Mouse (Mus musculus) frontal cortex, adult 2 months (tissue): ENCODE data around the gene Myl10. TPM values are rescaled to one million over a fixed set of nuclear protein-coding genes. Genes with fewer than 3 reads are reported as not detected.
"Not testable (repeated sequence)": the region's sequence is repeated elsewhere in the genome, so short reads cannot be mapped to it uniquely, and the experiment has no call there.

Source experiments
- DNase-seq, 2 experiments: peaks; one replicate each; pipeline ENCODE4 v3.0.0; 2022; ENCODE audit warnings: low spot score in 1 of 2; ENCODE audit errors: extremely low spot score in 1 of 2
- polyA plus RNA-seq: library from polyadenylated mRNA; depleted of rRNA; stranded (reverse); fragments of >200 nt; gene quantifications from 2 replicates; pipeline ENCODE4 v1.2.3, GENCODE M21; 2012; rRNA removed

Gene Myl10
- not detected in 2 replicates for polyA plus RNA-seq

DNA sequence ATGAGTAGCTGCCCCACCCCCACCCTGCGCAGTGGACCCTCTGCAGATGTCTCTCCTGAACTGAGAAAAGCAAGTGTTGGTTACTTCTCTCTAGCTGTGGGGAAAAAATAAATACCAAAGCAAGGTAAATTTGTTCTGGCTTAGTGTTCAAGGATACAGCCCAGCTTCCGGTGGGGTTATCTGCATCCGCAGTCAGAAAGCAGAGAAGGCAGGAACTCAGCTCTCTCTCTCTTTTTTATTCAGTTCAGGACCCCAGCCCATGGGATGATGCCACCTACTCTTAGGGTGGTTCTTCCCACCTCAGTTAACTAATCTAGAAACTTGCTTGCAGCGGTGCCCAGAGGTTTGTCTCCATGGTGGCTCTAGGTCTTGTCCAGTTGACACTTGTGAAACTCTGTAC, at the start of gene Myl10:
Gene Myl10 (plus strand): TSS at position 363 of the 400 bp plus-strand sequence.
- no peak for DNase-seq

DNA sequence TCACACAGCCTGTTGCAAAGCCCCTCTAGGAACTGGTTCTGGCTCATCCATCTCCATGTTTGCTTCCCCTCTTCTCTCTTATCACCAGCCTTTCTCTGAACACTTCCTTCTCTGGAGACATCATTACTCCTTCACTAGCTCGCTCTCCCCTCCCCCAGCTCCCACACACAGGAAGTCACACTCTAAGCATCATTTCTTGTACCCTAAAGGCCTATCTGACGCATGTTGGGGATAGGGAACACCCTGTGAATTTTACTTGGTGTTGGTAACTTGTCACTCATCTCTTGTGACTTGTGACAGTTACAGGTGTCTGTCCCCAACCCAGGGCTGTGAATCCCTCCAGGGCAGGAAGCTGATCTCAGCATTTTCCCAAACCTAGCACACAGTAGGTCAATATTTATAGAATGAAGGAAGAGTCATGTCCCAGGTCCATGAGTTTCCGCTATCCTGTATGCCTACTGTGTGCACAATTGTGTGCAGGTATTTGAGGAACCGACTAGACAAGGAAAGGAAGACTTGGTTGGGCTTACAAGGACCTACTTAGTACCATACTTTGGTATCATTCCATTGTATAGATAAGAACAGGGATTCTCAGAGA, 46.1 kb upstream of the Myl10 start:
- no peak for DNase-seq

DNA sequence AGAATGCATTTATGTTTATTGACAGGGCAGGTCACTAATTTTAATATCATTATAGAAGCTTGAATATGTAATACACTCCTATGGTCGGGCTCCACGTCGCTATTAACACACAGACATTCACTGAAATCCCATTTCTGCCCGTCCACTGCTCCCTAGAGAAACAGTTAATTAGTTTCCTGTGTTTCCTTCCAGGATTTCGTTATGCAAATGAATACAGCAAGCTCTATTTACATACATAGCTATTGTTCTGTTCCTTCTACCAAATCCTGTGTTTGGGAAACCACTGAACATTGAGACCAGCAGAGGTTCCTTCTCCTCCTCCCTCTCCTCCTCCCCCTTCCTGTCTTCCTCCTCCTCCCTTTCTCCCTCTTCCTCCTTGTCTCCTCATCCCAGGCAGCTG, 43.9 kb upstream of the Myl10 start:
- no peak for DNase-seq

DNA sequence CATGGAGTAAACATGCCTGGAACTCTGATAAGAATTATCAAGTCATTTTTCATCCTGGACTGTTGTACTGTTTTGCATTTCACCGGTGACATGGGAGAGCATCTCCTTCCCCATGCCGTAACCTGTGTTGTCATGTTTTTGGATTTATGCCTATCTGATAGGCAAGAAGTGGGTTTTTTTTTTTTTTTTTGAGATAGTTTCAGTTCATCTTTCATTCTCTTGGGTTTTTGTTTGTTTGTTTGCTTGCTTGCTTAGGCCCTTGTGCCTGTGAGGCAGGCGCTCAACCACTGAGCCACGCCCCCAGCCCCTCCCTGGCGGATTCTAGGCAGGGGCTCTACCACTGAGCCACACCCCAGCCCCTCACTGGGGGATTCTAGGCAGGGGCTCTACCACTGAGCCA, 43.3 kb upstream of the Myl10 start:
- DNase-seq: no peak

DNA sequence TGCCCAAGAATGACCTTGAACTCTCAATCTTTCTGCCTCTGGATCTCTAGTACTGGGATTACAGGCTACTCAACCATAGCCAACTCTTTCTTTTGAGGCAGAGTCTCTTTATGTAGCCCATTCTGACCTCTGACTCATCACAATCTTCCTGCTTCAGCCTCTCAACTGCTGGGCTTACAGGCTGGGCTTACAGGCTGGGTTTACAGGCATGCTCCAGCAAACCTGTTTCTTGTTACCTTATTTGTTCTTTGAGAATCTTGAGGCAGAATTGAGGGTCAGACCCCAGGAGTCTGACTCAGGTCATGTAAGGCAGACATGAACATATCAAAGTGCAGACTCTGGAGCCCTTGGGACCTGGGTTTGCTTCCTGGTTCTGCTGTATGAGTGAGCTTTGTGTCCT, 38.5 kb upstream of the Myl10 start:
- DNase-seq: no peak

DNA sequence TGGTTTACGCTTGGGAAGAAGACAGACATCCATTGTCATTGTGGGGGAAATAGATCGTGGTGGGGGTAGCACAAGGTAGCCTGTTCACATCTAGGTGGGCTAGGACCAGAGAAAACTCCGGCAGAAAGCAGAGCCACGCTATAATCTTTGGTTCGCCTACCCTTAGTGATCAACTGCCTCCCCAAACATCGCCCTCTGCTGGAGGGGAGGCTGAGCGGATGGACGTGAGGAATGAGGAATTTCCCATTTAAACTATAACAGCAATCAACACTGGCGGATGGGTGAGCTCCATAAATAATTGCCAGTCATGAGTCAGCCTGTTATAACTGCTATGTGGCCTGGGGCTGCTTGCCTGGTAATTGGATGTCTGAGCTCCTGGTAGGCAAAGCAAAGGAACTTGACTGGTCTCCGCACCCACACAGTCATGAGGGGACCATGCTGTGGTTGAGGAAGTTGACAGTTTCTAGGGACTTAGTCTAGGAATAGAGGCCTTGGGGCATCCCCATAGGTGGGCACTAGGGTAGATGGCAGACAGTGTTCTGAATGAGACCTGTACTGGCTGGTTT, 36.0 kb upstream of the Myl10 start:
- DNase-seq: no peak

DNA sequence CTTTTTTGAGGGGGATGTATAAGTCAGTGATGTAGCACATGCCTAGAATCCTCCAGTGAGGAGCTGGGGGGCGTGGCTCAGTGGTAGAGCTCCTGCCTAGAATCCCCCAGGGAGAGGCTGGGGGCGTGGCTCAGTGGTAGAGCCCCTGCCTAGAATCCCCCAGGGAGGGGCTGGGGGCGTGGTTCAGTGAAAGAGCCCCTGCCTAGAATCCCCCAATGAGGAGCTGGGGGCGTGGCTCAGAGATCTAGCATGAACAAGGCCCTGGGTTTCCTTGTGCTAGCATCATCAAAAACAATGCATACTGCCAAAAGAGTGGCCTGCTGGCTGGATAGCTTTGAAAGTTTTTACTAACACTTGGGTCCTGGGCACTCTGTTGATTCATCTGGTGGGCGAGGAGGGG, 32.2 kb upstream of the Myl10 start:
- not testable (repeated sequence) for DNase-seq

DNA sequence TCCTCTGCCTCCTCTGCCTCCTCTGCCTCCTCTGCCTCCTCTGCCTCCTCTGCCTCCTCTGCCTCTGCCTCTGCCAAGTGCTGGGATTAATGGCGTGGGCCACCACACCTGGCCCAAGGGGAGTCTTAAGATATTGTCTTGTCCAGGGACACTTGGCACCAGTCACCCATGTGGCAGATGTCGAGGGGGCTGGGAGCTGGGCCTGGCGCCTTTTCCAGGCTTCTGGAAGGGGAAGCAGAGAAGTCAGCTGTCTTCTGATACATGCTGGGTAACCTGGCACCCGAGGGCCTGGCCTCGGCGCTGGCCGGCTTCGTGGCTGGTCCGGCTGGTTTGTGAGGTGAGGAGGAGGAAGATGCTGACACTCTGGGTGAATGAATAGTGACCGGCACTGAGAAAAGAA, 30.7 kb upstream of the Myl10 start:
- no peak for DNase-seq

DNA sequence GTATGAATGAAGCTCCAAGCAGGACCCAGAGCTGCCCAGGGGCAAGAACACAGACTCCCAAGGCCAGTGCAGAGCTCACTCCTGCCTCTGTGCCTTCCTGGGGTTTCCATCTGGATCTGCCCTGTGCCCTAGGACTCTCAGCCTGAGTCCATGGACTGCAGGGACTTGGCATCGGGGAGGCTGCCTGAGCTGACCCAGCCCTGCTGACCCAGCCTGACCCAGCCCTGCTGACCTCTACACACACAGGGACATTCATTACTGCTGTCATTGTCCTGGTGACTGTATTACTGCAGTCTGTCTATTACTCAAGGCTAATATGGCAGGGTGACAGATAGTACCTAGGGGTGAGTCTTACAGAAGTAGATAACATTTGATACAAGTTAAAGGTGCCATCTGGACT, 30.1 kb upstream of the Myl10 start:
- no peak for DNase-seq

DNA sequence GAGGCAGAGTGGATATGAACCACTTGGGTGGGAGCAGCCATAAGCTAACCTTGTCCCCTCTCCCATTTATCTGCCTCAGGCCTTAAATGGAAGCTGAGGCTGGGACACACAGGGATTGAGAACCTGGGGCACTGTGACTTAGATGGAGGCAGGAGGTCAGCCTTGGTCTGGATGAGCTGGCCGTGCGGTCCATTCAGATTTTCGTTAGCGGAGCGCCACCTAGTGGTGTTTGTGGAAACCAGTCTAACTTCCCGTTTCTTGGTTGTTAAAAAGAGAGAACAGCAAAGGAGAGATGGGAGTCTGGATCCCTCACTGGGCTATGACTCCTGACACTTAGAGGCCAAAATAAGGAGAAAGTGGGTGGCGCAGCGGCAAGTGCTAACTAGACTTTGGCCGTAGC, 28.4 kb upstream of the Myl10 start:
- peak; percentile 19 to 82 for DNase-seq

DNA sequence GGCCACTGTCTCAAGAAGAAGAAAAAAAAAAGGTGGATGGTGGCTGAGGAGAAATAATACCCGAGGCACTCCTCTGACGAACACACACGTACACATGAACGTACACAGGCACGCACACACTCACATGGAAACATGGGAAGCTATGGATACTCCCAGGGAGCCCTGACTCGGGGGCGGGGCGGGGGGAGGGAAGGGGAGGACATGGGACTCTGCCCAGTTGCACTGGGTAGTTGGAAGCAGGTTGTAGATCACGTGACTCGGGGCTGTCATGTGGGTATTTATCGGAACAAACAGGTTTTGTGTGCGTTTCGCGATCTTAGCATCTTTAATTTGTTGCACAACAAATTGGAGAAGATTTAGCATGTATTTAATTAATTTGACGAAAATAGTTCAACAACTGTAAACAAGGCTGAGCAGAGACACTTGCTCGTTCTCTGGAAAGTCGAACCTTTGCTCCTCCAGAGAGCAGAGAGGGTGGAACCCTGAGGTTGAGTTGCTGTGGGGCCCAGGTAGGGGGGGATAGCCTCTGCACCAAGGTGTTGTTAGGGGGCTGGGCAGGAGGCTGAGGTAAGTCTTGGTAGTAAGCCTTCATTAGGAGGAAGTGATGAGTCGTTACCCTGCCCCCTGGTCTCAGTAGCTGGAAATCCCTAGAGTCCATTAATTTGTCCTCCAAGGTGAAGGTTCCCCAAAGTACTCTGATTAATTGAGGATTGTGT, 16.5 kb upstream of the Myl10 start:
- no peak for DNase-seq

DNA sequence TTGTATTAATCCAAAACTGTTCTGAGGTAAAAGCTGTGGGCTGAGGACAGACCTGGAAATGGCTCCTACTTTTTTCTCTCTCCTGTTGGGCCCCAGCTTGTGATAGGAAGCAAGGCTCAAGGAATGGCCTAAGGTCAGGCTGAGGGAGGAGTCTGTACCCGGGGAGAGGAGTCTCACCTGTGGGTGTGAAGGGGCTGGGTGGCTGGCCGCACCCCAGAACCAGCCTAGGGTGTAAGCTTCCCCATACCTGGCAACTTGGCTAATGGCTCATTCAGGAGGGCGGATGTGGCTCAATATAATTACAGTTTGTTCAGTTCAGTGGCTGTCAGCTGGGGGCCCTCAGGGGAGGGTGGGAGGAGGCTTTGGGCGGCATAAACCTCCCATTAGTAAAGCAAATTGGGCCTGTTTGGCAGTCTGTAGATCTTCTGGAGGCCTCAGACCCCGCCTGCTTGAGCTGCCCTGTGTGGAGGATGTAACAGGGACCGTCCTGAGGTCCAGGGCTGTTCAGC, 14.1 kb upstream of the Myl10 start:
- DNase-seq: no peak

DNA sequence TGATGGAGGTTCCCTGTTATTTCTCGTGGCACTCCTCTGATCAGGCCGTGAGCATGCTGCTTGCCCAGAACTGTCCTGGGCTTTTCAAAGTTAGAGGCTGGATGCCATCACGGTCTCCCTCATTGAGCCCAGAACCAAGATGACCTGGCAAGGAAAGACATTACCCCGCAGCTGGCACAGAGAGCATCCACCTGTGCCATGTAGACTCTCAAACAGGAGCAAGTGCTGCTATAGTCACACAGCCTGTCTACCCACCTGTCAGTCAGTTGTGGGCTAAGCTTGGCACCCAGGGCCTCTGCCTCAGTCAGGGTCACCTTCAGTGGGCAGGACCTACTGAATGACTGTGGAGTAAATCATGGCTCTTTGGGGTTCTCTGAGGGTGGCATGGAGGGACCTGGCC, 6.6 kb upstream of the Myl10 start:
- no peak for DNase-seq

DNA sequence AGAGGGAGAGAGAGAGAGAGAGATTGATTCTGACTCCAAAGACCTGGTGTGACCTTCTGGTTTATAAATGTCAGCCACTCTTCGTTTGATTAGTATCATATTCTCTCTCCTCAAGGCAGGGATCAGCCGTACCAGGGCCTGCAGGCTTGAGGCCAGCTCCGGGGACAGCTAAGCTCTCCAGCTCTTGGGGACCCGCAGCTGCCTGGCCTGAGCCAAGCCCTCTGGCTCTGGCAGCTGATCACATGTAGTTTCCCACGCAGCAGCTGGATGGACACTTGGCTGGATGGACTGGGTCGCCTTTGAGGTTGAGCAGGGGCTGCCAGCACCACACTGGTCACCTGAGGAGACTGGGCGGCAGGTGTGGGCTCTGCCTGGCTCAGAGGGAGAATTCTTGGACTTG, 5.4 kb upstream of the Myl10 start:
- DNase-seq: no peak

DNA sequence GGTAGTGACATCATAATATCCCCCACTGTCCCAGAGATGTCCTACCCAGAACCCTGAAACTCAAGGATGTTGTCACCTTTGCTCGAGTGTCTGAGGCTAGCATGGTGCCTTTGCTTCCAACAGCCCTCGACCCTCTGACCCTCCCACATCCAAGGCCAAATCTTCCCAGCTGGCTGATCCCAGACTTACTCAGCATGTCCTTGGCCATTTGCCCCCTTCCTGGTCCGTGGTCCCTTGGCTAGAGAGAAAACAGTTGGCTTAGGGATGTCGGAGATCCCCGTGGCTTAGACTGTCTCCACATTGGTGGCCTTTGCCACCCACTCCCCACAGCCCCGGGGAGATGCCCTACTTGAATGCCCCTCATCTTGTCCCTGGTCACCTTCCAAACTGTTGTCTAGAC, 4.1 kb upstream of the Myl10 start:
- DNase-seq: no peak

DNA sequence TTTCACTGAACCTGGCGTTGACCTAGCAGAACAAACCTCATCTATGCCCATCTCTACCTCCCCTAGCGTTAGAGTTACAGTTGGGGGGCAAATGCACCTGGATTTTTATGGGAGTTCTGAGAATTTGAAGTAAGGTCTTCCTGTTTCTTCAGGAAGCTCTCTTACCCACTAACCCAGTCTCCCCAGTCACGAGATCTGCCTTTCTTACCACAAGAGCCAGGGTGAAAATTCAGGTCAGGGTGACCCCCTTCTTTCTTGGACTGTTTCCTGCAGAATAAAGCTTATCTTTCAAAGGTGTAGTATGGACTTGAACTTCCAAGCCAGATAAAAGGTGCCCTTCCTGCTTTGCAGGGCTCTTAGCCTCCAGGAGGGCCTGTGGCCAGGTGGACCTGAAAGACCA, 1.8 kb upstream of the Myl10 start:
- DNase-seq: no peak

DNA sequence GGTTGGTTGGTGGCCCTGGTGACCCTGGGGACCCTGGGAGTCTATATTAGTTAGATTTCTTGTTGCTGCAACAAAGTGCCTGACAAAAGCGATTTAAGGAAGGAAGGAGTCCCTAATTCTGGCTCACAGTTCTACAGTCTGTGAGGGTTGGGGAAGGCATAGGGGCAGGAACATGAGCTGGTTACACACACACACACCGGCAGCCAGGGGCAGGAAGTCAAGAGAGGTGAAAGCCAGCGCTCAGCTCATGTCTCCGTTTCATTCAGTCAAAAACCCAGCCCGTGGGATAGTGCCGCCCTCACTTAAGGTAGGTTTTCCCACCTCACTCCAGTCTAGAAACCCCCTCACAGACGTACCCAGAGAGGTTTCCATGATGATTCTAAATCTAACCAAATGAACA, 472 bp downstream of the Myl10 start:
- no peak for DNase-seq

DNA sequence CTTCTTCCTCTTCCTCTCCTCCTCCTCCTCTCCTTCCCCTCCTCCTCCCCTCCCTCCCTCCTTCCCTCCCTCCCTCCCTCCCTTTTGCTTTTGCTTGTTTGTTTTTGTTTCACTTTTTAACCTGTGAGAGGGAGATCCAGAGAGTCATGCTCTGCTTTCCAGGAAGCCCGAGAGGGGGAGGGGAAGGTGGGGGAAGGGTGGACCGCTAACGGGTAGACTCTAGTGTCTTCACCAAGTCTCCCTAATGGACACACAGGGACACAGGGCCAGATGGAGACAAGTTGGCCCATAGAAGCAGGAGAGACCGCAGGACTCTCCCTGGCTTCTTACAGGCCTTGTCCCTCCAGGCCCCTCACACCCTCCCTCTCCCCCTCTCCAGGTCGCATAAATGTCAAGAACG, 2.0 kb downstream of the Myl10 start:
- no peak for DNase-seq

DNA sequence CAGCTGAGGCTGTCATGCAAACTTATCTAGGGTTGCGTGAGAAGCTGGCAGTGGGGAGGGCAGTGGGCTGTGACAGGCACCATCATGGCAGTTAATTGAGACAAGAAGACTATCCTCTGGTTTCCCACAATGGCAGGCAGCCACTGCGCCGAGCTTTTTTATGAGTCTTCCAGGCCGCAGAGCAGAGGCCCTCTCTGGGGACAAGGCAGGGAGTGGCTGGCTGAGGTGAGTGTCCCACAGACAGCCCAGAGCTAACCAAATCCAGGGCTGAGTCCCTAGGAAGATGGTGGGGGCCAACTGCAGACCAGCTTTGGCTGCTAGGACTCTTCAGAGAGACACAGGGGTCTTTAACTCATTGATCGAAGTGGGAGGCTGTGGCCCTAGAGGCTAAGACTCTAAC, 3.6 kb downstream of the Myl10 start:
- DNase-seq: no peak

DNA sequence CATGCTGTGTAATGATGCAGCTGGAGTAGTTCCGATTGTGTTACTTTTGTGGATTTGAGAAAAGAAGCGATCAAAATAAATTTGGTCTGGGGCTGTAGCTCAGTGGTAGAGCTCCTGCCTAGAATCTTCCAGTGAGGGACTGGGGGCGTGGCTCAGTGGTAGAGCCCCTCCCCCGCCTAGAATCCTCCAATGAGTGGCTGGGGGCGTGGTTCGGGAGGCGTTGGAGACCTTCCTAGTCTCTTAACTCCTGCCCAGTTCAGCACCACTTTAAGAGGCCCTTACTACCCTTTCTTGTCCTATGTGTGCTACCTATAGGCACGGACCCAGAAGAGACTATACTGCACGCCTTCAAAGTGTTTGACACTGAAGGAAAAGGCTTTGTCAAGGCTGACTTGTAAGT, 4.7 kb downstream of the Myl10 start:
- no peak for DNase-seq

DNA sequence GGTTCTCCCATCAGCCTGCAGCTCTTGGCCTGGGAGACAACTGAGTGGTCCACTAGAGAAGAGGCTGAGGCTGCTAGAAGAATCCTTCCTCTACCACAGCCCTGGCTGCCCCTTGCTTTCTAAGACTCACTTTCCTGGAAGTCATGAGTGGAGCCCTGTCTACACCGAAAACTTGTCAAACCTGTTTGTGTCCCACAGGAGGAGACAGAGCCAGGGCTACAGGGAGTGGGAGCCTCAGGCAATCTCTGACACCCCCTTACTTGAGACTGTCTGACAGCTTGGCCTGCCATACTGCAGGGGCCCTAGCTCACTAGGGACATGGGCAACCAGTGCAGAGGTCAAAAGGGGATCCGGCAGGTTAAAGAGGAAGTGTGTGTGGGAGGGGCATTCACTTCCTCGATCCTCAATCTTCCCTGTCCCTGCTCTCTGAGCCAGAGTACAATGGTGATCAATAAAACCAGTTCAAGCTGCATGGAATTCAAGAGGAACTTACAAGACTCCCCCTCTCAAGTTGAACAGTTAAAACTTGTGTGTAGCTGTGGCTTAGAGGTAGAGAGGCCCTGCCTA, 9.3 kb downstream of the Myl10 start:
- DNase-seq: no peak

DNA sequence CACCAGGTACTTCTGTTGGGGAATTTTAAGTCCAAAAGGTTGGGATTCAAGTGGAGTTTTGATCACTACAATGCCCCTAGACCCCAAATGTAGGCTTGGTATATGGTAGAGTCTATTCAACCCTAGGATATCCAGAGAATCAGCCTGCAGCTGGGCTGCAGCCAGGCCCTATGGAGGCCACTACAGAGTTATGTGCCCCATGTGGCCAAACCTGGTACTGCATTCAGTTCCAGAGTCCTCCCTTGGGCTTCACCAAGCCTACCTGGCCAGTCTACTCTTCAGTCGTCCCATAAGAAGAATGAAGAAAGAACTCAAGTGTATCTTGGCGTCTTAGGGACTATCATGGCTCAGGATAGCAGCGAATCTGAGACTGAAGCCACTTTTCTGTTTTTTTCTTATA, 10.8 kb downstream of the Myl10 start:
- peak in 1 of 2 experiments; percentile 85 for DNase-seq
